Mouse (Mus musculus) ovary, postnatal 14 days (tissue): ENCODE measurements at regions not wholly inside any gene's neighbourhood (a gene's known extent, or its start where the extent isn't known, plus 50 kb on each side); places are given as distances from the start of the nearest gene placed in this dataset.
A peak's percentile ranks its signal among the peaks of the same experiment; 100 is the strongest.
"Not testable (repeated sequence)": the region's sequence is repeated elsewhere in the genome, so short reads cannot be mapped to it uniquely, and the experiment has no call there.

Experiments
- DNase-seq: peaks from one replicate; pipeline ENCODE4 v3.0.0; 2022; ENCODE audit warnings: low spot score

GRCm38 (mm10) chr1:95397188-95397587, 83.8 kb downstream of the Fam174a start:
- no peak for DNase-seq

- DNase-seq, result no peak
These were observed 86.3 kb downstream of the Fam174a start for GRCm38 (mm10) chr1:95399764-95400163.

GRCm38 (mm10) chr1:95422253-95422652, 108.8 kb downstream of the Fam174a start:
- no peak for DNase-seq

GRCm38 (mm10) chr1:95425420-95425819, 112.0 kb downstream of the Fam174a start:
- no peak for DNase-seq

GRCm38 (mm10) chr1:95437155-95437554, 123.7 kb downstream of the Fam174a start:
- no peak for DNase-seq

GRCm38 (mm10) chr1:95445541-95445940, 132.1 kb downstream of the Fam174a start:
- no peak for DNase-seq

- no peak for DNase-seq
These were observed 135.6 kb downstream of the Fam174a start for GRCm38 (mm10) chr1:95448962-95449558.

GRCm38 (mm10) chr1:95450920-95451332, 137.5 kb downstream of the Fam174a start:
- DNase-seq, result no peak

- peak; percentile 24 for DNase-seq
These were observed 138.3 kb downstream of the Fam174a start for GRCm38 (mm10) chr1:95451755-95452154.

GRCm38 (mm10) chr1:95454246-95454645, 140.8 kb downstream of the Fam174a start:
- no peak for DNase-seq

- no peak for DNase-seq
These were observed 145.9 kb downstream of the Fam174a start for GRCm38 (mm10) chr1:95459355-95459754.

- no peak for DNase-seq
These were observed 154.7 kb downstream of the Fam174a start for GRCm38 (mm10) chr1:95468095-95468494.

- DNase-seq, result no peak
These were observed 155.3 kb downstream of the Fam174a start for GRCm38 (mm10) chr1:95468772-95469171.

- DNase-seq, result no peak
These were observed 157.1 kb downstream of the Fam174a start for GRCm38 (mm10) chr1:95470491-95470890.

GRCm38 (mm10) chr1:95493004-95493403, 174.4 kb downstream of the St8sia4 start:
- no peak for DNase-seq

- not testable (repeated sequence) for DNase-seq
These were observed 166.7 kb downstream of the St8sia4 start for GRCm38 (mm10) chr1:95500671-95501070.

- no peak for DNase-seq
These were observed 158.7 kb downstream of the St8sia4 start for GRCm38 (mm10) chr1:95508718-95509117.

- no peak for DNase-seq
These were observed 138.6 kb downstream of the St8sia4 start for GRCm38 (mm10) chr1:95528726-95529125.

- no peak for DNase-seq
These were observed 136.4 kb downstream of the St8sia4 start for GRCm38 (mm10) chr1:95531017-95531416.
